Mouse (Mus musculus) frontal cortex, adult (tissue): Measurements from ENCODE around the gene Jak1.
A peak's percentile ranks its signal among the peaks of the same experiment; 100 is the strongest.

Source experiments
- ATAC-seq: cut with Nextera tagmentation; 2 replicates; pipeline ENCODE4 v1.9.2; 2017; ENCODE audit warnings: mild to moderate bottlenecking, moderate library complexity, mixed read lengths; ENCODE audit not compliant: low TSS enrichment

Jak1 gene

DNA sequence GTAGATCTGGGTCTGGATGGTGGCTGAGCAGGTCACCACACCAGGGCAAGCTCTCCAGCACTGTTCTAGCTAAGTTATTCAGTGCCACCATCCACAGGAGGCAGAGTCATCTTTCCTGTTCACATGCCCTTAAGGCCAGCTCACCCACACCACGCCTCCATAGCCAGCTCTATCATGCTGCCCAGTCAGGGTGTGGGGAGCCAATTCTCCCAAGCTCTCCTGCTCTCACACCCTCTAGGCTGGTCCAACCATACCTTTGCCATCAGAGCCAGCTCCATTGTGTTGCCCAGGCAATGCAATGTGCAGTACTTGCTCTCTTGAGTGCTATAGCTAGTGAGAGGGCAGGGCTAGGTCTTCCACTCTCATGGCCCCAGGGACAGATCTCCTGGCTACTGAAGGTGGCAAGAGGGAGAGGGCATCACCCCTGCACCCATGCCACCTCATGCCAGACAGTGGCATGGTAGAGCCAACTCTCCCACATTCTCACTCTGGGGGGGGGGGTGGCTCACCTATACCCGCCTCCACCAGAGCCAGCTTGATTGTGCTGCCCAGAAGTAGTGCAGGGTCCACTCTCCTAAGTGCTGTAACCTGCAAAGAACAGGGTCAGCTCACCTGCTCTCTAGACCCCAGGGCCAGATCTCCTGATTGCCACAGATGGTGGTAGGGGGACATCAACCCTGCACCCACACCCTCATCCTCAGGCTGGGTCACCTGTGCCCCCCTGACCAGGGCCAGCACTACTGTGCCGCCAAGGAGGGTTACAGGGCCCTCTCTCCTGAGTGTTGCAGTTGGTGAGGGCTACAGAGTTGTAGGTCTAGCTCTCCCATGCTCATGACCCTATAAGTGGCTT, 25.5 kb downstream of the Jak1 start:
- ATAC-seq = no peak

DNA sequence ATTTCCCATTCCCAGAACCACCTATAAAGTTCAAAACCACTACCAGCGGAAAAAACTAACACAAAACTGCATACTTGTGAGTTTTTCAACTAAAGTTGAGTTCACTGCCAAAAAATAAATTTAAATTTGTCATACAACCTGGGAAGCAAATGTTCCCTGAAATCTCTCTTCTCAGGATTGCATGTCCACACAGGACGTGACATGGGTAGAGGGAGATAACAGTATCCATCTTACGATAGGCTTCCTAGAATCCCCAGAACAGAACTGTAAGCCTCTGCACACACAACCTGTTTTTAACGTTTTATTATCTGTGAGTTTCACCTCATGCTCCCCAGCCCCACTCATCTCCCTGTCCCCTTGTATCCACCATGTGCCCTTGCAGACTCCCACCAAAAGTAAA, 26.5 kb downstream of the Jak1 start:
- ATAC-seq = no peak

DNA sequence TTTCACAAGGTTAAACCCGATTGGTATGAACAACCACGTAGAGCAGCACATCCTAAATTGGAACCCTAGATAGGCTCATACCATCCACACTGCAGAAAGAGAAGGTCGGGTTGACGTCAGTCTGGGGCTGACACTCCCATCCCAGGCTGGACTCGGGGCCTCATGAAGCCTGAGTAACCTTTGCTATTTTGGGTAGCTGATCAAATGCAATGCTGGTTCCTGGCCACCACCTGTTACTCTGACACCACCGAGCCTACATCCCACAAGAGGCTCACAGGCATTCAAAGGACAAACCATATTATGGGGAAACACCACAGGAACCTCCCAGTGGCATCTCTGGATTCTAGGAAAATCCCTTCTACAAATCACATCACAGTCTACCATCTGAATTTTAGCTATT, 28.3 kb downstream of the Jak1 start:
- no peak for ATAC-seq

DNA sequence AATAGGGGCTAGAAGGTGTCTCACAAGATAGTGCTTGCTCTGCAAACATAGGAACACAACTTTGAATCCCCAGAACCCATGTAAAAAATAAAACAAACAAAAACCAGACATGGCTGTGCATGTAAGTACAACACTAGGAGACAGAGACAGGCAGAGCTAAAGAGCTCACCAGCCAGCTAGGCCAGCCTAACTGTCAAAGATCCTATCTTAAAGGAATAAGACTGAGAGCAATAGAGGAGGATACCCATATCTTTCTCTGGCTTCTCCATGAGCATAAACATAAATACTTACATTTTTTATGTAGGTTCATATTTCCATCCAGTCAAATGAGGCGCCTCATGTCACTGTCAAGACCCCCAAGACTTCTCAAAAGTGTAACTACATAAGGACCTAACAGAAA, 29.1 kb downstream of the Jak1 start:
- ATAC-seq = no peak

DNA sequence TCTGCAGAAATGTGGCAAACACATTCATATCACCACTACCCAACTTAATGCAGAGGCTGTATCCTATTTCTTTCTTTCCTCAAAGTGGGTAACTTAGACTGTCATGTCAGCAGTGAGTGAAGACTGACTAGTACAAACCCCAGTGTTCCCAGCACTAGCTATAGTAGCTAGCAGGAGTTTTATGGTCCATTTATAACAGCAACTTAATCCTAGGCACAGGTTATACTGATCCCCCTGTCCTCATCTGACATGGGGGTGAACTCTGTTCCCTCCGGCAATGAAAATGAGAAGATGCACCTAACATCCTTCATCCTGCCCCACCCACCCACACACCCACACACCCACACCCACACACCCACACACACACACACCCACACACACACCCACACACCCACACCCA, 30.3 kb downstream of the Jak1 start:
- peak; percentile 50 for ATAC-seq

DNA sequence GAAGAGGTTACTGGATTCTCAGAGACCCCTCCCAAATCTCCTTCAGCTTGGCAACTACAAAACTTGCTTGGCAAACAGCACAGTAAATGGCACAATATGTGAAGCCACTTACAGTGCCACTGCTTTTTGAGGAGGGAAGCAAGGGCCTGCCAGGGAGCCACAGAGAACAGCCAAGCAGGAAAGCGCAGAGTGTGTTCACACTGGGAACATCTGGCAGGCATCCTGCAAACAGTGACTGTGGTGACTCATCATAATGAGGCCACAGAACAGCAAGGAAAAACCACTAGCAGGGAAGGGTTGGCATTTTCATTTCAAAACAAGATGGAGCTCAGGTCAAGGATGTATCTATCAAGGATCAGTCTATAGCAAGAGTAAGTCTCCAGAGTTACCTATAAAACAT, 30.8 kb downstream of the Jak1 start:
- peak; percentile 88 for ATAC-seq

DNA sequence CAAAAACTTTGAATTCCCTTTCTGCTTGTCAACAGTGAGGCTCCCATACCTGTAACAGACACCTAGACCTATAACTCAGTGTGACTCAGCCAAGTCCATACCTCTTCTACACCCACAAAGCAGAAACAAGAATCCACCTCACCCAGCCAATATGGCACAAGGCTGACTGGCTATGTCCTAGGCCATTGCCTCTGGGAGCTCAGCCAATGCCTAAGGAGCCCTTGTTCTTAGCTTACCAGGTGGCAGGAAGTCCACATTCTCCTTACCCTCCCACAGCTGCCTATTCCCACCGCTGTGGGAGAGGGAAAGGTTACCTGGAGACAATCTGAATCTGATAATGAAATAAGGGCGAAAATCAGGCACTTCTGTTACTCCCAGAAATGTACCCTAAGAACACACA, 34.5 kb downstream of the Jak1 start:
- ATAC-seq = no peak

DNA sequence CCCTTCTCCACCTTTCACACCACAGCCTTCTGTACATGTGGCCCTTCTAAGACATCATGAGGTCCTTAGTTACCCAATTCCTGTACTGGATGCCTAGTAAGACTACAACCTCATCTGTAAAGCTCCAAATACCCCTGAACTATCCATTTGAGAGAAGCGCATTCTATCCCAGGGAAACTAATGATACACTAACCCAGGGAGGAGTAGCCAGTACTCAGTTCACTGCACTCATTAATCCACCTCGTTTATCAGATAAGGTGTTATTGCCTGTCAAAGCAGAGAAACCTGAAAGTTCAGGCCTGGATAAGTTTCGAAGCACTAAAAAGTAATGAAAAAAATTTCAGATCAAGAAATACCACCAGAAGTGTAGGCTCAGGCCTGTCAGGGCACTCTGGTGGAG, 37.7 kb downstream of the Jak1 start:
- ATAC-seq = no peak

DNA sequence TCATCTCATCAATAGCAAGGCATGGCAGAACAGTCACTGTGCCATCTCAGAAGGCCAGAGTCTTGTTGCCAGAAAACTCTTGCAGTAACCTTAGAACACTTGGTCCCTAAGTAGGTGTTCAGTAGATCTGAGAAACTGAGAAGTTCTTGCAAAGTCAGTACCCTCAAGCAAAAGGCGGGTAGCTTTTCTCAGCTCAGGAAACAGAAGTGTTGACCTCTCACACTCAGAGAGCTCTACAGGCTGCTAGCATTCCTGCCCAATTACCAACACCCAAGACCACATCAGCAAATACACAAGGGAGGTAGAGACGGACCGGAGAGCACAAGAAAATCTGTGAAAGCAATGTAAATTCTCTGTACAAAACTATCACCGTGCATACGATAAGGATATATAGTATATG, 39.1 kb downstream of the Jak1 start:
- ATAC-seq = no peak

DNA sequence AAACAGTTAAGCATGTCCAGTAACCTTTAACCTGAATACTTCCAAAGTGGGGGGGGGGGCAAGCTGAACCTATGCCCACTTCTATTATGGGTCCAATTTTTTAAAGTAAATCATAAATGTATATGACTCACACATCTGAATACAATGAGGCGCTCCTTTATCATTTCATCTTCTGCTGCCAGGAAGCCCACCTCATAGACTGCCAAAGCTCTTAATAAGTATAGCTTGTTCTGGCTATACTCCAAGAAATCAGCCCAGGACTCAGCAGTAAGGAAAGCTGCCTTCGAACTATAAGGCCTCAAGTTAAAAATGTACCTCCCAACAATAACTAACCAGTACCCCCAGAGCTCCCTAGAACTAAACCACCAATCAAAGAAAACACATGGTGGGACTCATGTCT, 44.1 kb downstream of the Jak1 start:
- ATAC-seq = no peak

DNA sequence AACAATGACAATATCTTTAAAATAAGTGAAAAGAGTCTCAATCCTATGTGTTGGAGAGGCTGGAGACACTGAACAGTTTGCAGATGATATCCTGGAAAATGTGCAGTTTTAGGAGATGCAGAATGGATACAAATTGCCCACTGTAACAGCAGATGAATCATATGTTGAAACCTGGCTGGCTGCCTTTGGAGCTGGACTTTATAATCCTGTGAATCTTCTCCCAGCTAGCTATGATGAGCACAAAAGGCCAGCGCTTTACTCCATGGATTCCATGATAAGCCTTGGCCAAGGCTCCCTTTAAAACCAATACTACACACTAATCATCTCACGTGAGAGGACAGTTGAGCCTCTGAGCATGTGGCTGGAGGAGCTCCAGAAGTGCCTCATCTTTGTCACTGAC, 45.2 kb downstream of the Jak1 start:
- peak; percentile 82 for ATAC-seq

DNA sequence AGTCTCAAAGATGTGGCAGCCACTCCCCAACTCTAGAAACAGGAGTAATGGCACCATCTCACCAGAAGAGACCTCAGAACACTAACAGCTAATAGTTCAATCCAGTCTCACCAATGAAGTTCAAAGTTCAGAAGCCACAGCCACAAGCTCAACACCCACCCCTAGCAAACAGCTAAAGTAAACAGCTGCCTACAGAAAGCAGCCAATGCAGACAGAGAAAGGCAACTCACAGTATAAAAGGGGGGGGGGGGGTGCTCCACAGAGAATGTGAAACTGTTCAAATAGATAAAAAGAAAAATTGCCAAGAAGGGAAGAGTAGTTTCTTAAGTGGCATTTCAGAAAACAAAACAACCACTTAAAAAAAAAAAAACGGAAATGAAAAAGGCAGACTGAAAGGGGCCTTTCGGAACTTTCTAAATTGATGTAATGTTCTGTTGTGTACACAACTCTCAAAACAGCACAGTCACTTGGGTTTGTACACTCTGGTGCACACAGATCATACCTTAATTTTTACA, 48.0 kb downstream of the Jak1 start:
- no peak for ATAC-seq

DNA sequence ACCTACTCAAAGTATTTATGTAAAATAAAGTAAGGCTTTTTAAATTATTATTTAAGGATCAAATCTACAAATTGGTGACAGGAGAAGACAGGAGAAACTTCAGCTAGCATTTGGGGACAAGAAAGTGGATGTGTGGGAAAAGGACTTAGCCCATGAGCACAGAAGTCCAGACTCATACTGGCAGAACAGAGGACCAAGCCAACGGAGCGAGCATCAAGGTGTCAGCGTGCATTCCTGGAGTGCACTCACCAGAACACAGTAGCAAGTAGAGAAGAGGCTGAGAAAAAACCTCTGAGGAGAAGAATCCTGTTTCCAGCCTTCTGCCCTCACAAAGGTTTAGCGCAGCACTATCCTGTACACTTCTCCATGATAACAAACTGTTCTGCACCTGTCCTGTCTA, 48.8 kb downstream of the Jak1 start:
- no peak for ATAC-seq

DNA sequence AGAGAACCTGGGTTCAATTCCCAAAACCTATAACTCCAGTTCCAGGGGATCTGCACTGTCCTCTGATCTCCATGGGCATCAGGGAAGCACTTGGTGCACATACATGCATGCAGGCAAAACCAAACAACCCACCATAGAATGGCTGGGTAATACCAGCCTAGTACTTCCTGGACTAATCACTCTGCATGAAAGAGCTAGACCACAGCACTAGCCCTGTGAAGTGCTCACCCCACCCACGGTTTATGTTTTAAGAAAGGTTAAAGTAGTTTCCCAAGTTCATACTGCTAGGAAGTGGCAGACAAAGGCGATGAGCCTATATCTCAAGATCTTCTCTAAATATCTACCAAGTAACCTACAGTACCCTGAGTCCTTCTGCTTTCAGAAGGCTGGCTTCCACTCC, 51.6 kb downstream of the Jak1 start:
- ATAC-seq = no peak

DNA sequence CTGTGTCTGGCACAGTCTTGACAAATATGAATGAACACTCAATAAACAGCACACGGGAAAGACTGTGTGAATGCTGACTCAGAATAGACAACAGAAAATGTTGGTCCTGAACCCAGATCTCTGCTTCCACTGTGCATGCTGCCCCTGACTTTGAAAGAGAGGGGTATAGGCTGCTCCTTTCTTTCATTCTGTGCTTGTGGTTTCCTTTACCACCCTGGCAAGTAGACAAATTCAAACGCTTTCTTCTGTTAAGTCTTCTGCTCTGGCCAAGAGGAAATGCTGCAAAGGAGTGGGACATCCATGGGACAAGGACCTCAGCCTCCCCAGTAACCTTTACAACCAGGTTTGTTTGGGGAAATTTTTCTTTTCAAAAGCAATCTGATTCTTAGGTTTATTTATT, 57.6 kb downstream of the Jak1 start:
- no peak for ATAC-seq

DNA sequence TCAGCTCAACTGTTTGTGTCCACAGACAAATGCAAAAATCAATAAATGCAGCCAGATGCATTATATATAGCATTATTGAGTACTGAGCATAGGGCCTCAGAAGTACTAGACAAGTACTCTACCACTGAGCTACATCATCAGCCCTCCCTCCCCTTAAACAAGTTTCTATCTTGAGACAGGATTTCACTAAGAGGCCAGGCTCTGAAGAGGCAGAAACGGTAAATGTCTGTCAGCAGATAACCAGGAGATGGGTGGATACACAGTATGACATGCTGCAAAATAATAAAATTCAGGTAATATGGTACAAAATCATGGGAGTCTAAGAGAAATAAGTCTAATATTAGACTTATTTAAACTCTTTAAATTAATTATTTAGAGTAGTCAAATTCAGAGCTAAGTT, 61.6 kb downstream of the Jak1 start:
- no peak for ATAC-seq

DNA sequence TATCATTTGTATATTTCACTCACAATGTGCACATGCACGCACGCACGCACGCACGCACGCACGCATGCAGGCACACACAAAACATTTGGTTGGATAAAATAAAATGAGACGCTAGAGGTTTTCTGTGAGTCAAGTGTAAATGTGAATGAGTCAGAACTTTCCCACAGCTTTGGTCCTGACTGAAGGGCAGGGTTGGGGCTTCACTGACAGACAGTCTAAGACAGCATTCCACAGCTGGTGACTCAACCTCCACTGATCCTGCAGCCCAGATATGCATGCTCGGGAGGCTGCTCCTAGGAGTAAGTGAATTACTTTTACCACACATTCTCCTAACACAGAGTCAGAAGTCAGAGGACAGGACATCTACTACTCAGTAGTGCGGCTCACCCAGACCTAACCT, 62.5 kb downstream of the Jak1 start:
- ATAC-seq = no peak

DNA sequence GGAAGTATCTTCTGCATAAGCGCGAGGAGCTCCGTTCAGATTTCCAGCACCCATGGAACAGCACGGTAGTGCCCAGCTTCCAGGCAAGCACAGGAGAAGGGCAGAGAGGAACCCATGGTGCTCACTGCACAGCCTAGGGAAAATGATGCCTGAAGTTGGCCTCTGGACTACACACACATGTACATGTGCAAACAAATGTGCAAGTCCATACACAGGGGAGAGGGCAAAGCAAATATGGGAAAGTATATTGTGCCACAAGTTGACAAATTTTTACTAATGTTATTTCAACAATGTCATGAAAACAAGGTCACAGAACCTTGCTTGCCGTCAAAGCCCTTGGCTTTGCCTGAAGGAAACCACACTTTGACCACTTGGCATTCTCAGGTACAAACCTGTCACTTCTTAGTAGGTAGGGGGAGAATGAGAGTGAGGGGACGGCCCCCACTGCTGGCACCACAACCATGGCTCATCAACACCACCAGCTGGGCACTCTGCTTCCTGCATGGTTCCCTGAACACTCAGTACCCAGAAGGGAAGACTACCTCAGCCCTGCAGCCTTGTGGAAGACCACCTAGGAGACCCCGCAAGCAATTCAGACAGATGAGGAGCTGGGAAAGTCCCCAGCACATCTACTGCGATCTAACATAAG, 65.5 kb downstream of the Jak1 start:
- no peak for ATAC-seq

DNA sequence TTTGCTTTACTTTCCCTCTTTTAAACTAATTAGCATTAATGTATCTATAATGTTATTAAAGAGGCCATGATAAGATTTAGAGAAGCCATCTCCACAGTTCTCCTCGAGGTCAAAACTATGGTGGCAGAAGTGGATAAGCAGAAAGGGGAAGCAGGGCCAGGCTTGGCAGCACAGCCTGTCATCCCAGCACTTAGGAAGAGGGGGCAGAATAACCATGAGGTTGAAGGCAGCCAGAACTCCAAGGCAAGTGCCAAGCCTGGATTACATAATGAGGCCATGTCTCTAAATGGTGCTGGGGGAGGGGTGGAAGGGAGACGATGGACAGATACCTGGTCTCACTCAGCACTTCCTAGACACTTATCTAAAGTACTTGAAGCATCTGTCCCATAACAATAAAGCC, 66.7 kb downstream of the Jak1 start:
- peak; percentile 65 for ATAC-seq

DNA sequence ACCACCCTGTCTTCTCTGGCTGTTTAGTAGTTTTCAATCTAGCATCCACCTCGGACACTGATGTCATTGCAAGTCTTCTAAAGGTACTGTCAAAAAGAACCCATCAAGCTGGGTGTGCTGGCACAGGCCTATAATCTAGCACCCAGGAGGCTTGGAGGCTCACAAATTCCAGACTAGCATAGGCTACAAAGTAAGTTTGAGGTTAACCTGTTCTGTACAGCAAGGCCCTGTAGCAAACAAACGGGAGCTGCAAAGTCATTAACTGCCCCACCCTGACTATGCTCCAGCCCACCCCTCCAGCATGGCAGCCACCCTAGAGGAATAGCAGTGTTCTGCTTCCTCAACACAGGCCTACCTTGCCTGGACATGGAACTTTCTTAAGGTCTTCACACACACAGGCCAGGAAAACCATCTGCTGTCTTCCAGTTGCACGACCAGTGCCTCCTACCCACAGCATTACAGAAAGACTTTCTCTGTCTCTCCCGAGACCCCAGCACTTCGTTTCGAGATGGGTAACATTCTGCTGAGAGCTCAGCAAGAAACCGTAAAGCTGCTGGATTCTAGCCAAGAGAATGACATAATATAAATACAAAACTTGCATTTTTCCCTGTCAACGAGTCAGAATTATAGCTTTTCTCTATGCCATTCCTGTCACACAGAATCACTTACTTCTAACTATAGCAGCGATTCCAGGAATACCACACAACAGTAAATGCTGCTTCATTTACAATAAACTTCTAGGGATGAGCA, 67.5 kb downstream of the Jak1 start:
- peak; percentile 20; the same call in 1 of the 2 replicates for ATAC-seq

DNA sequence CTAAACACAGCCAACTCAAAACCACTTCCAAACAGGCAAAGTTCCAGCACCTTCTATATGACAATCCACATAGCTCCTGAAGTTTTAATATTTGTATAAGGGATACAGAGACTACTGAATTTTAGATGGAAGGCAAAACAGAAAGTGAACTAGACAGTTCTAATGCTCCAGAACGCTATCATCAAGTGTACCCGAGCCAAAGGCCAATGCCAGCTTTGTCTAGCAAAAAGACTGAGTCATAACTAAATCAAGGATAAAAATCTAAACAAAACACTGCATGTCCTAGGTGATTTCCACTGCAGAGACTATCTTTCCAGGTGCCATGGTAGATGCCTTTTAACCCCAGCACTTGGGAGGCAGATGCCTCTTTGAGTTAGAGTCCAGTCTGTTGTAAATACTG, 68.7 kb downstream of the Jak1 start:
- no peak for ATAC-seq

DNA sequence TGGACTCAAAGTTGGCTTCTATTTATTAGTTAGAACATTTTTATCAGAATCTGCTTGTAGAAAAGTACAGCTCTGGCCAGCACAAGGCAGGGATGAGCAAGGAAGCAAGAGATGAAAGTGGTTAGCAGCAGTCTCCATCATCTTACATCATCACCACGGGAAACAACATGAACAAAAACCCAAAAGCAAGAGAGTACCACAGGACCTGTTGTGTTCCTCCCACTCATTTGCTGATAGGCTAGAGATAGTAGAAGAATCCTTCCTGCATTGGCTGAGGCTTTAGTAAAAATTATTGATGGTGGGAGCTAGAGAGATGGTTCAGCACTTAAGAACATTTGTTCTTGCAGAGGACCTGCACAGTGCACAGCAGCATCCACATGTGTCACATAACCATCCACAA, 70.9 kb downstream of the Jak1 start:
- no peak for ATAC-seq
